Mouse (Mus musculus): Measurements from ENCODE around the gene Nup43.

- TF ChIP-seq CTCF (conservative IDR thresholded peaks at IDR 0.05 in 1 of 2, IDR thresholded peaks at IDR 0.05 in 1 of 2; ENCODE audit: low read depth in 2 of 2, low read length in 2 of 2) = no peak
- TF ChIP-seq MXI1 (IDR thresholded peaks at IDR 0.05; ENCODE audit: low read depth, low read length) = no peak
- no peak for TF ChIP-seq USF1 (IDR thresholded peaks at IDR 0.05; ENCODE audit: low read depth, low read length)
Measured at GRCm38 (mm10) chr10:7702586-7702985, 35.3 kb downstream of the Nup43 start.
